Mouse (Mus musculus): ENCODE data around the gene Slc27a3. TPM values are rescaled to one million over a fixed set of nuclear protein-coding genes. Genes with fewer than 3 reads are reported as not detected.

The Slc27a3 gene
- polyA plus RNA-seq (2012; rRNA removed), result 6.8 and 9.4 TPM in 2 replicates

DNA sequence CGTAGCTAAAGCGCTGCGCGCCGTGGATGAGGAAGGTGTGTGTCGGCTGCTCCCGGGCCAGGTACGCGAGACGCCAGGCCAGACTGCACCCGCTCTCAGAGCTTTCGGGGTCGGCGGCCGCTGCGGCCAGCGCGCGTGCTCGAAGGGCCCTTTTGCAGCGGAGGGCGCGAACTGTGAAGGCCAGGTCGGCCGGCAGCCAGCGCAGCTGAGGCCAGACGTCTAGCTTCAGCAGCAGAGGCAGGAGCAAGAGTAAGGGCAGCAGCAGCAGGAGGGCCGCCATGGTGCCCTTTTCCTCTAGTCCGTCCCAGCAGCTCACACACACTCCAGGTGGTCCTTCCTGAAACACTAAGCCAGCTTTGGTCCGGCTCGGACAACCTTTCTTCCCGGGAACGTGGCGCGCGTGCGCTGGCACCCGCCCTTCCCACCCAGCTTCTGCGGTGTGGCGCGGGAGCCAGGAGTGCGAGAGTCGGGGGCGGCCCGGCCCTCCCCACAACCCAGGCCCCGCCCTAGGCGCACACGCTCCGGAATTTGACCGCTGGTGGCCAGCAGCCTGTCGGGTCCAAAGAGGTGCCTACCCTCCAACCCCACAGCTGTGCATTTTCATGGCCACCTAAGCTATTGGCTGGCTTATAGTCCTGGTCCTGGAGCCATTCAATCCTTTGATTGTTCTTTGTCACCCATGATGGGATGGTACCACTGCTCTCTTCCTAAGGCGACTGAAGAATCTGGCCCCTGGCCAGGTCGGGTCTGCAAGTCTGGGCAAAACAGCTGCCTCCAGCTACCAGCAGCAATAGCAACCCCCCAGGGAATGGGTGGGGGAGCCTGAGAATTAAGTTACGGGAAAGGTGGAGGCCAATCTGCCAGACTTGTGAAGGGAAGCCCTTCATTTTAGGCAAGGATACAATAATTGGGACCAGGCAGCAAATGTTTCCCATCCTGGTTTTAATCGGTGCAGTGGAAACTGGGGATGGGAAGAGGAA is at the start of gene Slc27a3:
Gene Slc27a3 (minus strand): TSS at position 428 of the 980 bp plus-strand sequence.
- no peak within 1 kb of the TSS for H3K27ac ChIP-seq (ENCODE audit: insufficient read depth, low read length)

DNA sequence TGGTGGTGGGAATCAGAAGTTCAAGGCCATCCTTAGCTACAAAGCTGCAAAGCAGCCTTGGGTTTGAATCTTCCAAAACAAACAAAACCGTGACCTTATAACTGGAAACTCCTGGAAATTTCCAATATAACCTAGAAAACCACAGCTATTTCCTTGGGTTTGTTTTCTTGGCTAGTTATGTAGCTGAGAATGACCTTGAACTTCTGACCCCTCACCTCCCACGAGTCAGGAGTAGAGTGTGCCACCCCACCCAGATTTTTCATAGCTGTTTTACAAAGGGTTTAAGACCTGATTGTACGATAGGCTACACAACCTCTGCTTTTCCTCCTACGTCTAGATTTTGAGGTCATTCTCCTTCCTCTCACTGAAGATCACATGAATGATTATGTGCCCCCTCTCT is 47.4 kb upstream of the Slc27a3 start:
- TF ChIP-seq POLR2A (IDR thresholded peaks at IDR 0.05; ENCODE audit: extremely low read depth, insufficient read depth, low read length), result no peak
- no peak for TF ChIP-seq CTCF (IDR thresholded peaks at IDR 0.05; ENCODE audit: extremely low read depth, insufficient read depth, low read length)
- H3K4me1 ChIP-seq (ENCODE audit: control insufficient read depth, insufficient read depth, low read length), result no peaks in the 10 kb centered on the region; the same call in 1 of the 2 replicates
- H3K27ac ChIP-seq (ENCODE audit: insufficient read depth, low read length), result no peak overlapping the region
- H3K4me3 ChIP-seq (ENCODE audit: insufficient read depth, low read length), result no peak overlapping the region

More for the DNA sequence above, at the start of gene Slc27a3:
- no peak for TF ChIP-seq CTCF (IDR thresholded peaks at IDR 0.05; ENCODE audit: extremely low read depth, insufficient read depth, low read length)
- no peak for TF ChIP-seq POLR2A (IDR thresholded peaks at IDR 0.05; ENCODE audit: extremely low read depth, insufficient read depth, low read length)
- Histone ChIP-seq H3K4me3 (ENCODE audit: insufficient read depth, low read length) (peak within 1 kb of the TSS; percentile 44), H3K4me1 (ENCODE audit: control insufficient read depth, insufficient read depth, low read length) (no peaks in the 10 kb centered on the region)

DNA sequence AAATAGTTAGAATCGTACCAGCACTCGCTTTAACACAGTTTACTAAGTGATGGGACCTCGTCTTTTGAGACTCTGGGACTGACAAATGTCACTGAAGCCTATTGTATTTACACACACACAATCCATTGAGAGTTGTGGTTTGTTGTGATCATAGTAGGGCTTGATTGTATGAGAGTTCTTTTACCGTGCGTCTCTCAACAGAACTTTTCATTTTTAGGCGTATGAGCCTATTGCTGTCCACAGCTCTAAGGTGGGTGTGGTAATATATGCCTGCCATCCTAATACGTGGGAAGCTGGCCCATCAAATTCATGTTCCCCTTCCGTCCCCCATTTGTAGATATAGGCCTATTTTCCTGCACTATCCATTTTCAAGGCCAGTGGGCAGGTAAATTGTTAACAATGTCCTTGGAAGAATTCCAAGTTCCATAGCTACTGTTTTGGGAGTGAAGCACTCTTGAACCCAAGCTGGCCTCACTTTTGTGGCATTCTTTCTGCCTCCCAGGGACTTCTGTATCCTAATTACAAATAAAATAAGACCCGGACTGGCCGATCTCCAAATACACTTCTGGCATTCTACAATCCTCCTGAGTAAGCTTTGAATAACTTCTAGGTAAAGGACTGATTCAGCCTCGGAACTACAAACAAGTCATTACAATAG is 44.5 kb upstream of the Slc27a3 start:
- Histone ChIP-seq H3K27ac (ENCODE audit: insufficient read depth, low read length) (no peak overlapping the region), H3K4me1 (ENCODE audit: control insufficient read depth, insufficient read depth, low read length) (peaks cover 4% of the 10 kb centered on the region; the same call in 1 of the 2 replicates), H3K4me3 (ENCODE audit: insufficient read depth, low read length) (peak overlapping the region; percentile 79)
- TF ChIP-seq CTCF (IDR thresholded peaks at IDR 0.05; ENCODE audit: extremely low read depth, insufficient read depth, low read length) (no peak), POLR2A (IDR thresholded peaks at IDR 0.05; ENCODE audit: extremely low read depth, insufficient read depth, low read length) (no peak)

DNA sequence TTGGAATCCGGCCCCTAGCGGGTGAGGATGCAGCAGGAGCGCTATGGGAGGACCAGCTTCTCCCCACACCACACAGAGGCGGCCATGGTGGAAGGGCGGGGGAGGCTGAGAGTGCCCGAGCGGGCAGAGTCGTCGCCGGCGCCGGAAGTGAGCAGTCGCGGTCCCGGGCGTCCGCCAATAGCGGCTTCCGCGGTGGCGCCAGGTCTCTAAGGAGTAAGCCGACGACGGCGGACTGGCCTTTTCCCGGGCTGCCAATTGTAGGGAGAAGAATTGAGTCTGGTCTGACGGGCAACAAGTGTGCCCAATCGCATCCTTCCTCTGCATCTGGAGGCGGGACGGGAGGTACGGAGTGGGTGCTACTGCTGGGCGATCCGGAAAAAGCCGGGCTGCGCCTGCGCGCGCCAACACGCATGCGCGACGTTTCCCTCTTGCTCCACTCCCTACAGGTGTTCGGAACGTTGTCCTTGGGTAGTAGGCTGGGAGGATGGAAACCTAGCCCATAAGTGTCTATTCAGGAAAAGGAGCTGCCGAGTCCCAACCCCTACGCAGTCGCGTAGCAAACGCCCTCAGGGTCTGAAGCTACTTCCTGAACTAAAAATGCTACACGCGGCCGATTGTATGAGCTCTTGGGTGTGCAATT is 43.8 kb upstream of the Slc27a3 start, which contains the start of gene Ints3:
Gene Ints3 (minus strand): TSS at position 242 of the 640 bp plus-strand sequence.
- Histone ChIP-seq H3K27ac (ENCODE audit: insufficient read depth, low read length) (peak within 1 kb of the TSS; percentile 84), H3K4me3 (ENCODE audit: insufficient read depth, low read length) (peak within 1 kb of the TSS; percentile 79)
- TF ChIP-seq POLR2A (IDR thresholded peaks at IDR 0.05; ENCODE audit: extremely low read depth, insufficient read depth, low read length) (peak; percentile 92), CTCF (IDR thresholded peaks at IDR 0.05; ENCODE audit: extremely low read depth, insufficient read depth, low read length) (no peak)

DNA sequence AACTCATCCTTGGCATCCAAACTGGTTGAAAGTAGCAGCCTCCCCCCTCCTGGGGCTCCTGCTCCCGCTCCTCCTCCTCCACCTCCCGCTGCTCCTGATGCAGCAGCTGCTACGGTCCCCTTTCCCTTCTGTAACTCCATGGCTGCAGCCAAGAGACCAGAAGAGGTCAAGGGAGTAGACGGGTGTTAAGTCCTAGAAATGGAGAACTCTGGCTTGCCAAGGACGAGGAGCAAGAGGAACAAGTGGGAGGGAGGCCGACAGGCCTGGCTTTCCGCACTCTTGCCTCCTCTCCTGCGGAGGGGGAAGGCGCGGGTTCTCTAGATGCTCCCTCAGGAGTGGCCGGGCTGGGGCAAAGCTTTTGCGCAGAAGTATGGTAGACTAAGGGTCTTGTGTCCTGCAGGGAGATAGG is 43.1 kb upstream of the Slc27a3 start:
- no peak for TF ChIP-seq POLR2A (IDR thresholded peaks at IDR 0.05; ENCODE audit: extremely low read depth, insufficient read depth, low read length)
- peak overlapping the region; percentile 84 for H3K27ac ChIP-seq (ENCODE audit: insufficient read depth, low read length)
- peak overlapping the region; percentile 79 for H3K4me3 ChIP-seq (ENCODE audit: insufficient read depth, low read length)

More for the DNA sequence above, 43.8 kb upstream of the Slc27a3 start, which contains the start of gene Ints3:
- peaks cover 5% of the 10 kb centered on the region; the same call in 1 of the 2 replicates for H3K4me1 ChIP-seq (ENCODE audit: control insufficient read depth, insufficient read depth, low read length)

DNA sequence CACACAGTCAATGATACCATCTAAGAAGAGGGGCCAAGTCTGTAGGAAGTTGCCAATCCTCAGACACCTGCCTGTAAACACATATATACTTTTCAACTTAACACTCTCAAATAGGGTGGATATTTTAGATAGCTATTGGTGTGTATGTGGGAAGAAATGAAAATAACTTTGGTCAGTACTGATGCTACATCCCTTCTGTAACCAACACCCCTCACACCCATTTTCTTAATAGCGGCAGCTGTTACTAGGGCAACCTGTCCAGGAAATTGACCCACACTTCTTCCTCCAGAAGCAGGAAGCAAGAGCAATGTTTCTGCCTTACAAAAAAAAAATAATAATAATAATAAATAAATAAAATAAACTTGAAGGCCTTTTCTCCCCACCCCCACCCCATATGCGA is 42.6 kb upstream of the Slc27a3 start:
- no peak overlapping the region for H3K27ac ChIP-seq (ENCODE audit: insufficient read depth, low read length)
- H3K4me1 ChIP-seq (ENCODE audit: control insufficient read depth, insufficient read depth, low read length), result peaks cover 5% of the 10 kb centered on the region; the same call in 1 of the 2 replicates
- peak overlapping the region; percentile 79; the same call in 1 of the 2 replicates for H3K4me3 ChIP-seq (ENCODE audit: insufficient read depth, low read length)
- TF ChIP-seq POLR2A (IDR thresholded peaks at IDR 0.05; ENCODE audit: extremely low read depth, insufficient read depth, low read length), result no peak
- TF ChIP-seq CTCF (IDR thresholded peaks at IDR 0.05; ENCODE audit: extremely low read depth, insufficient read depth, low read length), result no peak

More for the DNA sequence above, 43.1 kb upstream of the Slc27a3 start:
- peaks cover 5% of the 10 kb centered on the region; the same call in 1 of the 2 replicates for H3K4me1 ChIP-seq (ENCODE audit: control insufficient read depth, insufficient read depth, low read length)

DNA sequence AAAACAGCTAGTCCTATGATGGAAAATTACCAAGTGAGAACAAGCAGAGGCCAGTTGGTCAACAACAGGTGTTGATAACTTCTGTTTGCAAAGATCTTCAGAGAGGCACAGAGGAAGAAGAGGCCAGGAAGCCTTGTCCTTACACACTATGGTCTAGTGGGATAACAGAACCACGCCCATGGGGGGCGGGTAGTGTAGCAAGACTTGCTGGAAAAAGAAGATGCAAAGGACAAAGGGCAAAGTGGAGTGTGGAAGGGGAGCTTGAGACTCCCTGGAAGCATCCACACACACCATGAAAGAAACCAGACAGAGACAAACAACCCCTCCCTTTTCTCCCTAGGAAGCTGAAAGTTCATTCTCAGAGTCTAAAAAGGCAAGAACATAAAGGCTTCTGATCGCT is 39.8 kb upstream of the Slc27a3 start:
- TF ChIP-seq CTCF (IDR thresholded peaks at IDR 0.05; ENCODE audit: extremely low read depth, insufficient read depth, low read length), result no peak
- no peak for TF ChIP-seq POLR2A (IDR thresholded peaks at IDR 0.05; ENCODE audit: extremely low read depth, insufficient read depth, low read length)
- Histone ChIP-seq H3K4me1 (ENCODE audit: control insufficient read depth, insufficient read depth, low read length) (peaks cover 5% of the 10 kb centered on the region; the same call in 1 of the 2 replicates), H3K27ac (ENCODE audit: insufficient read depth, low read length) (no peak overlapping the region), H3K4me3 (ENCODE audit: insufficient read depth, low read length) (no peak overlapping the region)

DNA sequence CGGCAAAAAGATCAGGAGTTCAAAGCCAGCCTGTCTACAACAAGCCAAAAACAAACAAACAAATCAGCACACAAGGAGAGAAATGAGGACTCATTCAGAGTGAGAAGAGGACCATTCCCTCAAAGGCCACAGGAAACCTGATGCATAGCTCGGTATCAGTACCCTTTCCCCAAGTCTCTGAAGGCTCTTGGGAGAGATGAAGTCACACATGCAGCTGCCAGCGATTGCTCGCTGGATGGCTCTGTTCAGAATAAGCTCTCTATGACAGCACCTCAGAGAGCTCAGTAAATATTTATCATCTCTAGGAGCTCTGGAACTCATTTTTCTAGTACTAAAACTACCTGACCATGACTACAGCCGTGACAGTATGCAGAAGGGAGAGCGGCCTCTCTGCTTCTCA is 38.4 kb upstream of the Slc27a3 start:
- H3K4me3 ChIP-seq (ENCODE audit: insufficient read depth, low read length), result no peak overlapping the region
- peaks cover 8% of the 10 kb centered on the region; the same call in 1 of the 2 replicates for H3K4me1 ChIP-seq (ENCODE audit: control insufficient read depth, insufficient read depth, low read length)
- no peak for TF ChIP-seq CTCF (IDR thresholded peaks at IDR 0.05; ENCODE audit: extremely low read depth, insufficient read depth, low read length)
- TF ChIP-seq POLR2A (IDR thresholded peaks at IDR 0.05; ENCODE audit: extremely low read depth, insufficient read depth, low read length), result no peak
- no peak overlapping the region for H3K27ac ChIP-seq (ENCODE audit: insufficient read depth, low read length)

DNA sequence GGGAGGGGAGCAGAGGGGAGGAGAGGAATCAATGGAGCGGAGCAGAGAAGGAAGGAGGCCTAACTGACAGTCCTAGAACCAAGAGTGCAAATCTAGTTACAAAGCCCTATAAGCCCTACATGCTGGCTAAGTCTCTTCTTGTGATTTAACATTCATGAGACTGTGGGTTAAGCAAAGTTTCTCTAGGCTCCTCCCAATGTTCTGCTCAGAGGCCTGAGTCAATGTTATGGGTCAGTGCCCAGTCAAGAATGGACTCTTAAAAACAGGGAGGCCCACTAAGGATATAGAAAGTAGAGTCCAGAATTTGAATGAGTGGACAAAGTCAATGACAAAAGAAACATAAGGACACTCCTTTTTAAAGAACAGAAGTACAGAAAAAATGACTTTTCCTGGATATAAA is 37.8 kb upstream of the Slc27a3 start:
- Histone ChIP-seq H3K27ac (ENCODE audit: insufficient read depth, low read length) (no peak overlapping the region), H3K4me1 (ENCODE audit: control insufficient read depth, insufficient read depth, low read length) (peaks cover 8% of the 10 kb centered on the region; the same call in 1 of the 2 replicates), H3K4me3 (ENCODE audit: insufficient read depth, low read length) (no peak overlapping the region)
- TF ChIP-seq POLR2A (IDR thresholded peaks at IDR 0.05; ENCODE audit: extremely low read depth, insufficient read depth, low read length), result no peak
- TF ChIP-seq CTCF (IDR thresholded peaks at IDR 0.05; ENCODE audit: extremely low read depth, insufficient read depth, low read length), result no peak

Measured in cortical plate, adult 2 months (tissue).